23 mouse cellular contexts compared by ENCODE assay signal in genomic region chr6:86967166-86967565, GRCm38 (mm10). TPM values are rescaled to one million over a fixed set of nuclear protein-coding genes. Genes with fewer than 3 reads are reported as not detected.
A peak's percentile ranks its signal among the peaks of the same experiment; 100 is the strongest.
DNase-seq lines count a peak whose midpoint lies in the region; ATAC-seq and TF ChIP-seq lines count a peak whose summit lies in the region.
"Had no signal": no experiment of that assay in that cellular context is flagged by ENCODE, and none has a peak within 500 bp of the region (broad histone marks: within the 10 kb centered on the region; RNA-seq: fewer than 3 reads in every experiment).

No protein-coding gene starts in this region.

- peak; percentile 53 for ATAC-seq in frontal cortex, adult (ENCODE audit: low TSS enrichment)
- no peak for ATAC-seq in midbrain, embryonic 11.5 days (ENCODE audit: low FRiP score)
- no peak for ATAC-seq in midbrain, postnatal 0 days (ENCODE audit: low FRiP score)
- ATAC-seq: activated CD4-positive, CD25-positive, alpha-beta regulatory T cell, adult 4 months; CD4-positive, CD25-positive, alpha-beta regulatory T cell, adult 4 months; Patski had no signal

- no peak for TF ChIP-seq CTCF in midbrain, postnatal 0 days (IDR thresholded peaks at IDR 0.05)

- H3K36me3 ChIP-seq in midbrain, embryonic 11.5 days (ENCODE audit: control insufficient read depth, insufficient read depth, low read length): peaks cover 8% of the 10 kb centered on the region; the same call in 1 of the 2 replicates
- H3K36me3 ChIP-seq in midbrain, postnatal 0 days (ENCODE audit: insufficient read depth, low read length): peaks cover 53% of the 10 kb centered on the region

- WGBS in midbrain, embryonic 11.5 days: 84% methylated on average over 2 of the region's 2 CpGs
- WGBS in midbrain, postnatal 0 days: 86% methylated on average over 2 of the region's 2 CpGs

- DNase-seq in frontal cortex, postnatal 10 days (ENCODE audit: low spot score in 2 of 2): no peak
- peak; percentile 68 for DNase-seq in midbrain, embryonic 11.5 days (ENCODE audit: low spot score, missing footprints)
- DNase-seq in midbrain, postnatal 0 days (ENCODE audit: low spot score): no peak
- peak; percentile 20 for DNase-seq in right cerebral cortex, adult 18-20 months
- no peak for DNase-seq in right cerebral cortex, postnatal 14 days
- DNase-seq in brain, adult 2 months (ENCODE audit: low read depth, low spot score): peak; percentile 56
- DNase-seq in kidney, postnatal 4 days: no peak
- DNase-seq: adrenal gland, adult 2 months; adrenal gland, adult 8-10 months; adrenal gland, postnatal 10 days; adrenal gland, postnatal 14 days; adrenal gland, postnatal 25 days; adrenal gland, postnatal 36 days; B cell, adult 2 months; cerebellum, adult 11 months; cerebellum, adult 11-12 months; cerebellum, adult 18-20 months had no signal

- H3K9ac ChIP-seq in midbrain, embryonic 11.5 days (ENCODE audit: low read length): no peak overlapping the region
- H3K9ac ChIP-seq in midbrain, postnatal 0 days (replicated peaks; ENCODE audit: low read length, poor library complexity, severe bottlenecking): no peak overlapping the region

- H3K4me3 ChIP-seq in midbrain, embryonic 11.5 days (ENCODE audit: low read depth, low read length): no peak overlapping the region
- H3K4me3 ChIP-seq in midbrain, postnatal 0 days (ENCODE audit: low read depth, low read length): no peak overlapping the region

- H3K27ac ChIP-seq in midbrain, embryonic 11.5 days (ENCODE audit: low read depth, low read length): no peak overlapping the region
- H3K27ac ChIP-seq in midbrain, postnatal 0 days (ENCODE audit: low read depth, low read length): no peak overlapping the region

- no peaks in the 10 kb centered on the region for H3K9me3 ChIP-seq in midbrain, embryonic 11.5 days (ENCODE audit: control insufficient read depth, low read length)
- H3K9me3 ChIP-seq in midbrain, postnatal 0 days (ENCODE audit: low read length): no peaks in the 10 kb centered on the region
- H3K9me3 ChIP-seq: G1E had no signal

- no peaks in the 10 kb centered on the region for H3K4me1 ChIP-seq in midbrain, embryonic 11.5 days (ENCODE audit: control insufficient read depth, insufficient read depth, low read length)
- H3K4me1 ChIP-seq in midbrain, postnatal 0 days (ENCODE audit: insufficient read depth, low read length): no peaks in the 10 kb centered on the region

- H3K27me3 ChIP-seq in midbrain, embryonic 11.5 days (ENCODE audit: control insufficient read depth, insufficient read depth, low read length): no peaks in the 10 kb centered on the region
- H3K27me3 ChIP-seq in midbrain, postnatal 0 days (ENCODE audit: insufficient read depth, low read length): no peaks in the 10 kb centered on the region
- H3K27me3 ChIP-seq: CH12.LX, Patski had no signal

- H3K4me2 ChIP-seq in midbrain, embryonic 11.5 days: no peak overlapping the region
- H3K4me2 ChIP-seq in midbrain, postnatal 0 days (ENCODE audit: low read depth, low read length, poor library complexity, severe bottlenecking): no peak overlapping the region

RNA-seq across cellular contexts. Expression of gene Nfu1, which starts 41.9 kb away (rescaled TPM):
- polyA plus RNA-seq in midbrain, embryonic 11.5 days (2014; fragmentation: Nextera tagmentation; extraction: Ambion mirVana): 89.9 and 91.8 TPM in 2 replicates
- total RNA-seq in midbrain, postnatal 0 days (2014; rRNA removed): 395 and 506 TPM in 2 replicates
- 163 and 175 TPM in 2 replicates for polyA plus RNA-seq in midbrain, postnatal 0 days (2015; fragmentation: Nextera tagmentation; extraction: Ambion mirVana)

Comparison
In these comparisons a context has a peak if more than half of its experiments do, and no peak if none do; other contexts are left out.
1. DNase-seq: peak in midbrain, embryonic 11.5 days (single experiment), right cerebral cortex, adult 18-20 months (single experiment) and brain, adult 2 months (single experiment); none in frontal cortex, postnatal 10 days (0 of 2), midbrain, postnatal 0 days (single experiment), right cerebral cortex, postnatal 14 days (single experiment) and kidney, postnatal 4 days (0 of 2).